Mouse (Mus musculus) G1E (cell line): ENCODE results near the gene Opa1. TPM values are rescaled to one million over a fixed set of nuclear protein-coding genes. Genes with fewer than 3 reads are reported as not detected.

ENCODE experiments used
- ATAC-seq: 2 replicates; pipeline ENCODE4 v1.8.0; 2016; ENCODE audit warnings: mild to moderate bottlenecking; ENCODE audit not compliant: insufficient number of reproducible peaks, poor library complexity, low FRiP score, severe bottlenecking; ENCODE audit errors: extremely low read depth
- DNase-seq: peaks from one replicate; pipeline ENCODE4 v3.0.0; 2012; ENCODE audit warnings: low spot score
- H3K27me3 ChIP-seq: 2 replicates; pipeline ENCODE4 v1.6.1; 2012; ENCODE audit warnings: mild to moderate bottlenecking, low read length, inconsistent platforms; ENCODE audit not compliant: insufficient read depth
- H3K36me3 ChIP-seq: replicated peaks from 2 replicates; pipeline ENCODE3; 2012; ENCODE audit warnings: mild to moderate bottlenecking, inconsistent platforms
- H3K4me1 ChIP-seq: 2 replicates; pipeline ENCODE4 v1.6.1; 2012; ENCODE audit warnings: low read depth, low read length, inconsistent platforms, mixed read lengths; ENCODE audit not compliant: insufficient read depth
- H3K4me3 ChIP-seq: 2 replicates; pipeline ENCODE4 v1.5.1; 2012; ENCODE audit warnings: low read depth, mild to moderate bottlenecking, inconsistent platforms, low read length, moderate library complexity, mixed read lengths
- H3K9me3 ChIP-seq: replicated peaks from 2 replicates; pipeline ENCODE4 v1.6.1; 2012; ENCODE audit warnings: inconsistent platforms
- CTCF ChIP-seq: IDR thresholded peaks from 2 replicates; pipeline ENCODE4 v1.5.1; 2012; ENCODE audit warnings: low read depth, low read length, inconsistent platforms, mixed read lengths
- GATA1 ChIP-seq: IDR thresholded peaks from 2 replicates; pipeline ENCODE4 v1.6.1; 2012; ENCODE audit warnings: borderline replicate concordance, low read length, inconsistent platforms, mixed read lengths
- GATA2 ChIP-seq: IDR thresholded peaks from 2 replicates; pipeline ENCODE4 v1.6.1; 2012; ENCODE audit warnings: low read depth, low read length, inconsistent platforms, borderline replicate concordance
- POLR2AphosphoS5 ChIP-seq: IDR thresholded peaks from 2 replicates; pipeline ENCODE4 v1.6.1; 2012; ENCODE audit warnings: low read depth, low read length, inconsistent platforms; ENCODE audit not compliant: insufficient replicate concordance
- TAL1 ChIP-seq: conservative IDR thresholded peaks from 2 replicates; pipeline ENCODE4 v1.6.1; 2012; ENCODE audit warnings: low read depth, low read length, inconsistent platforms, mixed read lengths
- polyA plus RNA-seq: library from polyadenylated mRNA; stranded (reverse); fragments of >175 nt; gene quantifications from 2 replicates; pipeline ENCODE4 v1.2.3, GENCODE M21; 2012
- total RNA-seq, 2 experiments: library from RNA; stranded (forward) in 1 of 2; stranded (reverse) in 1 of 2; fragments of 200-1000 nt in 1 of 2; fragments of >200 nt in 1 of 2; fragmentation: Nextera tagmentation in 1 of 2; gene quantifications; 2 replicates each; pipeline ENCODE4 v1.2.3; 2014 to 2017

Gene Opa1
- total and polyA plus RNA-seq, 3 experiments, result 27.0 to 108 (median 92.2) TPM

GRCm38 (mm10) chr16:29694420-29694959 is 115.4 kb downstream of the Opa1 start:
- no peaks in the 10 kb centered on the region for H3K4me1 ChIP-seq
- no peak for TF ChIP-seq POLR2AphosphoS5
- no peak for TF ChIP-seq CTCF
- TF ChIP-seq TAL1, result no peak
- TF ChIP-seq GATA2, result no peak
- TF ChIP-seq GATA1, result no peak
- H3K4me3 ChIP-seq, result no peak overlapping the region

More at GRCm38 (mm10) chr16:29694420-29694959, 115.4 kb downstream of the Opa1 start:
- ATAC-seq (no peak), DNase-seq (no peak)
- Histone ChIP-seq H3K36me3 (no peaks in the 10 kb centered on the region), H3K9me3 (peaks cover 9% of the 10 kb centered on the region), H3K27me3 (peaks cover 7% of the 10 kb centered on the region)

Other genes with a start within 250 kb of the Opa1 start
- not detected in 2 replicates for gene Atp13a5, start 200.6 kb upstream of the Opa1 start, total RNA-seq (2014; fragmentation: Nextera tagmentation)
- 0.05 TPM in 1 of 2 replicates, not detected in the other for gene Atp13a5, start 200.6 kb upstream of the Opa1 start, total RNA-seq (2017)
- gene Atp13a5, start 200.6 kb upstream of the Opa1 start, polyA plus RNA-seq, result not detected in 2 replicates
- not detected in 2 replicates for gene Atp13a4, start 34.5 kb upstream of the Opa1 start, total RNA-seq (2014; fragmentation: Nextera tagmentation)
- 0.22 TPM in 1 of 2 replicates, not detected in the other for gene Atp13a4, start 34.5 kb upstream of the Opa1 start, total RNA-seq (2017)
- gene Atp13a4, start 34.5 kb upstream of the Opa1 start, polyA plus RNA-seq, result not detected in 2 replicates